ENCODE assay signal across 31 mouse cellular contexts in genomic region chr5:51547442-51548035, GRCm38 (mm10). TPM values are rescaled to one million over a fixed set of nuclear protein-coding genes. Genes with fewer than 3 reads are reported as not detected.
DNase-seq lines count a peak whose midpoint lies in the region; ATAC-seq and TF ChIP-seq lines count a peak whose summit lies in the region.
"Had no signal": no experiment of that assay in that cellular context is flagged by ENCODE, and none has a peak within 500 bp of the region (broad histone marks: within the 10 kb centered on the region; RNA-seq: fewer than 3 reads in every experiment).

No protein-coding gene starts in this region.

- H3K27ac ChIP-seq in heart, adult 2 months, result peak overlapping the region; percentile 43
- peak overlapping the region; percentile 60; the same call in 1 of the 2 replicates for H3K27ac ChIP-seq in heart, embryonic 15.5 days
- H3K27ac ChIP-seq: hindbrain, embryonic 13.5 days; liver, embryonic 14.5 days; macrophage; midbrain, embryonic 15.5 days; neural tube, embryonic 15.5 days; stomach, embryonic 15.5 days had no signal

- H3K27me3 ChIP-seq in heart, adult 2 months (ENCODE audit: control insufficient read depth, insufficient read depth, low read length), result no peaks in the 10 kb centered on the region
- no peaks in the 10 kb centered on the region for H3K27me3 ChIP-seq in heart, embryonic 15.5 days
- H3K27me3 ChIP-seq: midbrain, embryonic 15.5 days; neural tube, embryonic 15.5 days; stomach, embryonic 15.5 days had no signal

- peak; percentile 26 for TF ChIP-seq CTCF in heart, adult 2 months (IDR thresholded peaks at IDR 0.05)
- TF ChIP-seq CTCF in brain, embryonic 14.5 days (IDR thresholded peaks at IDR 0.05; ENCODE audit: borderline replicate concordance, extremely low read depth, insufficient read depth, insufficient read length), result no peak

- H3K36me3 ChIP-seq in heart, adult 2 months (ENCODE audit: control insufficient read depth, insufficient read depth, low read length), result peaks cover 27% of the 10 kb centered on the region
- H3K36me3 ChIP-seq in heart, embryonic 15.5 days, result no peaks in the 10 kb centered on the region
- H3K36me3 ChIP-seq: hindbrain, embryonic 13.5 days; midbrain, embryonic 15.5 days; neural tube, embryonic 15.5 days; stomach, embryonic 15.5 days had no signal

- intact Hi-C loops in heart, adult 2 months (cut with DNase I), result no loop called here
- intact Hi-C loops in heart, postnatal 14 days (cut with DNase I), result no loop called here

- H3K4me1 ChIP-seq in heart, adult 2 months (ENCODE audit: control insufficient read depth, insufficient read depth, low read length), result peaks cover 1% of the 10 kb centered on the region
- peaks cover 44% of the 10 kb centered on the region for H3K4me1 ChIP-seq in heart, embryonic 15.5 days (replicated peaks)
- H3K4me1 ChIP-seq: stomach, embryonic 15.5 days had no signal

- no peak overlapping the region for H3K4me3 ChIP-seq in heart, adult 2 months
- no peak overlapping the region for H3K4me3 ChIP-seq in heart, embryonic 15.5 days
- H3K4me3 ChIP-seq: gastrocnemius, adult 2 months; hindbrain, embryonic 13.5 days; midbrain, embryonic 15.5 days; neural tube, embryonic 15.5 days; stomach, embryonic 15.5 days had no signal

- WGBS in heart, adult 2 months, result 72% methylated on average over 6 of the region's 6 CpGs
- WGBS in heart, embryonic 15.5 days, result 50% methylated on average over 6 of the region's 6 CpGs

- no peaks in the 10 kb centered on the region for H3K79me2 ChIP-seq in heart, adult 2 months (replicated peaks; ENCODE audit: control insufficient read depth, insufficient read depth, low read length)

- no peak for TF ChIP-seq POLR2A in heart, adult 2 months (IDR thresholded peaks at IDR 0.05; ENCODE audit: insufficient read depth, low read depth, low read length)
- no peak for TF ChIP-seq POLR2A in brain, embryonic 14.5 days (IDR thresholded peaks at IDR 0.05; ENCODE audit: borderline replicate concordance, extremely low read depth, insufficient read depth, insufficient read length, poor library complexity, severe bottlenecking)

- H3K9ac ChIP-seq in heart, adult 2 months (ENCODE audit: low read depth, low read length), result no peak overlapping the region
- H3K9ac ChIP-seq in heart, embryonic 15.5 days, result no peak overlapping the region
- H3K9ac ChIP-seq: hindbrain, embryonic 13.5 days; liver, embryonic 14.5 days; midbrain, embryonic 15.5 days; neural tube, embryonic 15.5 days; stomach, embryonic 15.5 days had no signal

- peak overlapping the region; percentile 13; the same call in 1 of the 2 replicates for H3K4me2 ChIP-seq in heart, embryonic 15.5 days
- H3K4me2 ChIP-seq: hindbrain, embryonic 13.5 days; midbrain, embryonic 15.5 days; neural tube, embryonic 15.5 days; stomach, embryonic 15.5 days had no signal

- ATAC-seq in heart, embryonic 15.5 days (replicated peaks; ENCODE audit: insufficient number of reproducible peaks, insufficient read depth, low FRiP score, low read depth), result no peak
- ATAC-seq: activated CD4-positive, CD25-positive, alpha-beta regulatory T cell, adult 4 months; intestine, postnatal 0 days; midbrain, embryonic 15.5 days had no signal

- no peak for DNase-seq in heart, adult 2 months
- no peak for DNase-seq in heart, postnatal 14 days
- no peak for DNase-seq in heart, adult 11 months
- DNase-seq in 3T3-L1 (ENCODE audit: low read depth, low spot score), result peak; percentile 34
- DNase-seq in brain, embryonic 14.5 days (ENCODE audit: low read depth), result peak; percentile 68
- DNase-seq in adrenal gland, postnatal 36 days, result no peak
- DNase-seq: adrenal gland, adult 2 months; B cell, adult 2 months; cerebellum, adult 8-10 months; cerebellum, postnatal 36 days; gastrocnemius, adult 2 months; gastrocnemius, postnatal 36 days; heart, postnatal 10 days; kidney, adult 9 months; kidney, postnatal 10 days; liver; lung, adult 2 months; lung, postnatal 10 days; retina, postnatal 1 day; right cerebral cortex, postnatal 25 days; thymus, postnatal 14 days had no signal

- no peak for TF ChIP-seq EP300 in heart, adult 2 months (IDR thresholded peaks at IDR 0.05; ENCODE audit: insufficient read depth, low read depth, low read length)

- no peaks in the 10 kb centered on the region for H3K9me3 ChIP-seq in heart, embryonic 15.5 days (replicated peaks)
- H3K9me3 ChIP-seq: hindbrain, embryonic 13.5 days; midbrain, embryonic 15.5 days; neural tube, embryonic 15.5 days; stomach, embryonic 15.5 days had no signal

RNA-seq across cellular contexts. Expression of gene Ppargc1a, which starts 20.0 kb away (rescaled TPM):
- total RNA-seq in heart, adult 2 months (2021), result 100 to 1,000 TPM; 129 to 146 TPM
- polyA plus RNA-seq in heart, adult 2 months (2012; rRNA removed), result 27.9 and 46.5 TPM in 2 replicates
- total RNA-seq in heart, postnatal 14 days (2021), result 100 to 1,000 TPM; 120 to 159 TPM
- 57.1 and 66.0 TPM in 2 replicates for polyA plus RNA-seq in heart, embryonic 15.5 days (2015; fragmentation: Nextera tagmentation; extraction: Ambion mirVana)
- polyA plus RNA-seq in brain, embryonic 14.5 days (2012; rRNA removed), result 4.4 and 9.3 TPM in 2 replicates
- total RNA-seq in adrenal gland, postnatal 36 days (2021), result 1 to 10 TPM; 7.6 to 8.3 TPM
- total RNA-seq: megakaryocyte-erythroid progenitor cell, adult 5-6 weeks had no signal
- polyA plus RNA-seq: activated CD4-positive, CD25-positive, alpha-beta regulatory T cell, adult 4 months had no signal

Comparison
In these comparisons a context has a peak if more than half of its experiments do, and no peak if none do; other contexts are left out.
1. DNase-seq: peak in 3T3-L1 (single experiment) and brain, embryonic 14.5 days (single experiment); none in heart, adult 2 months (0 of 2), heart, postnatal 14 days (0 of 2), heart, adult 11 months (single experiment) and adrenal gland, postnatal 36 days (0 of 2).
2. RNA of gene Ppargc1a, which starts 20.0 kb away (total RNA-seq): 120 to 159 TPM in heart, postnatal 14 days and 129 to 146 TPM in heart, adult 2 months; 7.6 to 8.3 TPM in adrenal gland, postnatal 36 days; every median in the first group is over 10 times any median in the second.